Mouse (Mus musculus): Measurements from ENCODE around the gene 1700025G04Rik. TPM values are rescaled to one million over a fixed set of nuclear protein-coding genes. Genes with fewer than 3 reads are reported as not detected.
A peak's percentile ranks its signal among the peaks of the same experiment; 100 is the strongest.

The 1700025G04Rik gene
- total and polyA plus RNA-seq, 2 experiments from 2014 or later, result 24.9 to 32.4 TPM

- no peak for TF ChIP-seq CTCF (IDR thresholded peaks at IDR 0.05; ENCODE audit: low read depth)
- Histone ChIP-seq H3K27me3 (ENCODE audit: insufficient read depth, low read length) (no peaks in the 10 kb centered on the region), H3K9ac (replicated peaks; ENCODE audit: low read length) (no peak overlapping the region), H3K4me3 (ENCODE audit: low read length) (no peak overlapping the region), H3K36me3 (ENCODE audit: insufficient read depth, low read length) (no peaks in the 10 kb centered on the region), H3K4me1 (ENCODE audit: insufficient read depth, low read length) (no peaks in the 10 kb centered on the region), H3K27ac (no peak overlapping the region), H3K4me2 (ENCODE audit: low read depth, low read length) (no peak overlapping the region), H3K9me3 (ENCODE audit: low read length) (no peaks in the 10 kb centered on the region)
- ATAC-seq (no peak), DNase-seq (ENCODE audit: low spot score) (no peak)
- whole genome bisulfite sequencing, result 82% methylated on average over 4 of the region's 4 CpGs
Measured at GRCm38 (mm10) chr1:152026762-152027161, 63.2 kb downstream of the 1700025G04Rik start.

- ATAC-seq (no peak), DNase-seq (ENCODE audit: low spot score) (no peak)
- Histone ChIP-seq H3K36me3 (ENCODE audit: insufficient read depth, low read length) (no peaks in the 10 kb centered on the region), H3K4me3 (ENCODE audit: low read length) (no peak overlapping the region), H3K4me2 (ENCODE audit: low read depth, low read length) (no peak overlapping the region), H3K9me3 (ENCODE audit: low read length) (no peaks in the 10 kb centered on the region), H3K27me3 (ENCODE audit: insufficient read depth, low read length) (no peaks in the 10 kb centered on the region), H3K4me1 (ENCODE audit: insufficient read depth, low read length) (no peaks in the 10 kb centered on the region), H3K9ac (replicated peaks; ENCODE audit: low read length) (no peak overlapping the region), H3K27ac (no peak overlapping the region)
- WGBS, result 84% methylated on average over 4 of the region's 4 CpGs
- TF ChIP-seq CTCF (IDR thresholded peaks at IDR 0.05; ENCODE audit: low read depth), result no peak
Measured at GRCm38 (mm10) chr1:152025308-152025707, 64.6 kb downstream of the 1700025G04Rik start.

GRCm38 (mm10) chr1:152024019-152024787 lies 65.7 kb downstream of the 1700025G04Rik start:
- Histone ChIP-seq H3K4me1 (ENCODE audit: insufficient read depth, low read length) (no peaks in the 10 kb centered on the region), H3K9ac (replicated peaks; ENCODE audit: low read length) (no peak overlapping the region), H3K27me3 (ENCODE audit: insufficient read depth, low read length) (no peaks in the 10 kb centered on the region), H3K4me3 (ENCODE audit: low read length) (no peak overlapping the region), H3K27ac (no peak overlapping the region), H3K36me3 (ENCODE audit: insufficient read depth, low read length) (no peaks in the 10 kb centered on the region), H3K9me3 (ENCODE audit: low read length) (no peaks in the 10 kb centered on the region), H3K4me2 (ENCODE audit: low read depth, low read length) (no peak overlapping the region)
- DNase-seq (ENCODE audit: low spot score) (no peak), ATAC-seq (no peak)
- no peak for TF ChIP-seq CTCF (IDR thresholded peaks at IDR 0.05; ENCODE audit: low read depth)
- 71% methylated on average over 18 of the region's 18 CpGs for WGBS

GRCm38 (mm10) chr1:152020812-152021211 lies 69.1 kb downstream of the 1700025G04Rik start:
- Histone ChIP-seq H3K27me3 (ENCODE audit: insufficient read depth, low read length) (no peaks in the 10 kb centered on the region), H3K4me1 (ENCODE audit: insufficient read depth, low read length) (no peaks in the 10 kb centered on the region), H3K36me3 (ENCODE audit: insufficient read depth, low read length) (no peaks in the 10 kb centered on the region), H3K27ac (no peak overlapping the region), H3K9ac (replicated peaks; ENCODE audit: low read length) (no peak overlapping the region), H3K4me2 (ENCODE audit: low read depth, low read length) (no peak overlapping the region), H3K9me3 (ENCODE audit: low read length) (no peaks in the 10 kb centered on the region), H3K4me3 (ENCODE audit: low read length) (no peak overlapping the region)
- WGBS, result 94% methylated on average over 6 of the region's 6 CpGs
- ATAC-seq (no peak), DNase-seq (ENCODE audit: low spot score) (no peak)
- TF ChIP-seq CTCF (IDR thresholded peaks at IDR 0.05; ENCODE audit: low read depth), result no peak

GRCm38 (mm10) chr1:152020070-152020469 lies 69.9 kb downstream of the 1700025G04Rik start:
- Histone ChIP-seq H3K27ac (no peak overlapping the region), H3K36me3 (ENCODE audit: insufficient read depth, low read length) (no peaks in the 10 kb centered on the region), H3K4me2 (ENCODE audit: low read depth, low read length) (no peak overlapping the region), H3K4me3 (ENCODE audit: low read length) (no peak overlapping the region), H3K9ac (replicated peaks; ENCODE audit: low read length) (no peak overlapping the region), H3K9me3 (ENCODE audit: low read length) (no peaks in the 10 kb centered on the region), H3K27me3 (ENCODE audit: insufficient read depth, low read length) (no peaks in the 10 kb centered on the region), H3K4me1 (ENCODE audit: insufficient read depth, low read length) (no peaks in the 10 kb centered on the region)
- no peak for TF ChIP-seq CTCF (IDR thresholded peaks at IDR 0.05; ENCODE audit: low read depth)
- WGBS, result 95% methylated on average over 5 of the region's 5 CpGs
- DNase-seq (ENCODE audit: low spot score) (no peak), ATAC-seq (no peak)

GRCm38 (mm10) chr1:152019196-152019595 lies 70.7 kb downstream of the 1700025G04Rik start:
- ATAC-seq, result no peak
- H3K27me3 ChIP-seq (ENCODE audit: insufficient read depth, low read length), result no peaks in the 10 kb centered on the region
- TF ChIP-seq CTCF (IDR thresholded peaks at IDR 0.05; ENCODE audit: low read depth), result peak; percentile 21; the same call in 1 of the 2 replicates
- no peaks in the 10 kb centered on the region for H3K9me3 ChIP-seq (ENCODE audit: low read length)
- no peak overlapping the region for H3K4me3 ChIP-seq (ENCODE audit: low read length)
- no peak overlapping the region for H3K27ac ChIP-seq
- H3K9ac ChIP-seq (replicated peaks; ENCODE audit: low read length), result no peak overlapping the region
- H3K4me2 ChIP-seq (ENCODE audit: low read depth, low read length), result no peak overlapping the region
- no peaks in the 10 kb centered on the region for H3K4me1 ChIP-seq (ENCODE audit: insufficient read depth, low read length)
- peak; percentile 45 for DNase-seq (ENCODE audit: low spot score)
- H3K36me3 ChIP-seq (ENCODE audit: insufficient read depth, low read length), result no peaks in the 10 kb centered on the region
- WGBS, result 57% methylated on average over 5 of the region's 5 CpGs

- Histone ChIP-seq H3K9me3 (ENCODE audit: low read length) (no peaks in the 10 kb centered on the region), H3K36me3 (ENCODE audit: insufficient read depth, low read length) (no peaks in the 10 kb centered on the region), H3K4me2 (ENCODE audit: low read depth, low read length) (no peak overlapping the region), H3K27me3 (ENCODE audit: insufficient read depth, low read length) (no peaks in the 10 kb centered on the region), H3K4me3 (ENCODE audit: low read length) (no peak overlapping the region), H3K9ac (replicated peaks; ENCODE audit: low read length) (no peak overlapping the region), H3K4me1 (ENCODE audit: insufficient read depth, low read length) (no peaks in the 10 kb centered on the region), H3K27ac (no peak overlapping the region)
- 68% methylated on average over 3 of the region's 3 CpGs for WGBS
- DNase-seq (ENCODE audit: low spot score), result no peak
- no peak for ATAC-seq
- TF ChIP-seq CTCF (IDR thresholded peaks at IDR 0.05; ENCODE audit: low read depth), result no peak
Measured at GRCm38 (mm10) chr1:152018322-152018721, 71.6 kb downstream of the 1700025G04Rik start.

Data from hindbrain, postnatal 0 days (tissue).